Mouse (Mus musculus): ENCODE results near the gene Zbtb39.

- TF ChIP-seq CTCF (IDR thresholded peaks at IDR 0.05) (no peak), POLR2A (IDR thresholded peaks at IDR 0.05; ENCODE audit: insufficient read depth, low read depth, low read length) (no peak)
These were observed 20.1 kb downstream of the Zbtb39 start, which contains the start of the genes Rdh1 and Rdh16f1 for GRCm38 (mm10) chr10:127759181-127760110.
